Mouse (Mus musculus) spleen, adult 2 months (tissue): ENCODE measurements around the gene Zfhx2. TPM values are rescaled to one million over a fixed set of nuclear protein-coding genes. Genes with fewer than 3 reads are reported as not detected.

Experiments used
- DNase-seq, 2 experiments: peaks; one replicate each; pipeline versions ENCODE4 v3.0.0 to v3.0.0-alpha.2; 2012 to 2021; ENCODE audit warnings: low spot score in 2 of 2, low read depth in 1 of 2
- H3K27ac ChIP-seq: fragments of 200-500 bp; 2 replicates; pipeline ENCODE4 v1.5.1; 2012; ENCODE audit warnings: low read length, inconsistent platforms; ENCODE audit not compliant: insufficient read depth
- H3K27me3 ChIP-seq: fragments of 200-500 bp; 2 replicates; pipeline ENCODE4 v1.6.1; 2012; ENCODE audit warnings: mild to moderate bottlenecking, moderate library complexity, low read length, inconsistent platforms; ENCODE audit not compliant: control insufficient read depth, insufficient read depth
- H3K36me3 ChIP-seq: fragments of 200-500 bp; 2 replicates; pipeline ENCODE4 v1.6.1; 2012; ENCODE audit warnings: mild to moderate bottlenecking, low read length, inconsistent platforms; ENCODE audit not compliant: control insufficient read depth, insufficient read depth
- H3K4me1 ChIP-seq: fragments of 200-500 bp; 2 replicates; pipeline ENCODE4 v1.6.1; 2011; ENCODE audit warnings: inconsistent platforms; ENCODE audit not compliant: control insufficient read depth, insufficient read depth, insufficient read length
- H3K4me3 ChIP-seq: fragments of 200-500 bp; 2 replicates; pipeline ENCODE4 v1.5.1; 2011; ENCODE audit warnings: mild to moderate bottlenecking, inconsistent platforms; ENCODE audit not compliant: insufficient read depth, insufficient read length; ENCODE audit errors: extremely low read depth
- CTCF ChIP-seq: fragments of 200-500 bp; IDR thresholded peaks from 2 replicates; pipeline ENCODE4 v1.5.1; 2011; ENCODE audit warnings: mild to moderate bottlenecking, inconsistent platforms; ENCODE audit not compliant: insufficient read depth, insufficient read length, insufficient replicate concordance; ENCODE audit errors: extremely low read depth
- POLR2A ChIP-seq: fragments of 200-500 bp; IDR thresholded peaks from 2 replicates; pipeline ENCODE4 v1.6.1; 2011; ENCODE audit warnings: low read depth, low read length, inconsistent platforms
- WGBS: fragments of 180-500 bp; shearing (Covaris S2); methylation state at CpG from one replicate; pipeline ENCODE4 v1.1.7; 2018; 5-methylcytosine and 5-hydroxymethylcytosine counted together
- polyA plus RNA-seq: library from polyadenylated mRNA; depleted of rRNA; stranded (reverse); fragments of >200 nt; gene quantifications from 2 replicates; pipeline ENCODE4 v1.2.3, GENCODE M21; 2012; rRNA removed

The Zfhx2 gene
- polyA plus RNA-seq, result 4.2 and 4.5 TPM in 2 replicates

- Histone ChIP-seq H3K27me3 (no peaks in the 10 kb centered on the region), H3K4me3 (peak within 1 kb of the TSS; percentile 94), H3K27ac (0 out of 2 replicates have a peak within 1 kb of the TSS, but pooled peaks have one; percentile 27), H3K4me1 (peaks cover 3% of the 10 kb centered on the region; the same call in 1 of the 2 replicates), H3K36me3 (no peaks in the 10 kb centered on the region)
- DNase-seq, result peak; percentile 77 to 93
- TF ChIP-seq POLR2A (no peak), CTCF (peak; percentile 8; the same call in 1 of the 2 replicates)
- under 1% methylated on average over 34 of the region's 34 CpGs for WGBS
Measured at GRCm38 (mm10) chr14:55092011-55092577, at the start of gene Zfhx2. Zfhx2 (minus strand) TSS chr14:55092324.

- Histone ChIP-seq H3K36me3 (no peaks in the 10 kb centered on the region), H3K27me3 (no peaks in the 10 kb centered on the region), H3K4me1 (no peaks in the 10 kb centered on the region), H3K27ac (no peak overlapping the region), H3K4me3 (no peak overlapping the region)
- no peak for DNase-seq
- no peak for TF ChIP-seq POLR2A
- TF ChIP-seq CTCF, result no peak
- 37% methylated on average over 7 of the region's 7 CpGs for WGBS
Measured at GRCm38 (mm10) chr14:55139313-55139712, 47.2 kb upstream of the Zfhx2 start.

GRCm38 (mm10) chr14:55135676-55136075 lies 43.6 kb upstream of the Zfhx2 start:
- DNase-seq, result no peak
- H3K4me1 ChIP-seq, result no peaks in the 10 kb centered on the region

GRCm38 (mm10) chr14:55126521-55126920 lies 34.4 kb upstream of the Zfhx2 start:
- Histone ChIP-seq H3K27me3 (no peaks in the 10 kb centered on the region; the same call in 1 of the 2 replicates), H3K4me1 (no peaks in the 10 kb centered on the region), H3K27ac (no peak overlapping the region), H3K4me3 (no peak overlapping the region), H3K36me3 (no peaks in the 10 kb centered on the region)
- TF ChIP-seq CTCF (no peak), POLR2A (no peak)
- 90% methylated on average over 7 of the region's 7 CpGs for WGBS
- no peak for DNase-seq

More at GRCm38 (mm10) chr14:55135676-55136075, 43.6 kb upstream of the Zfhx2 start:
- H3K27ac ChIP-seq, result no peak overlapping the region
- WGBS, result 90% methylated on average over 8 of the region's 8 CpGs
- H3K4me3 ChIP-seq, result no peak overlapping the region
- no peaks in the 10 kb centered on the region; the same call in 1 of the 2 replicates for H3K27me3 ChIP-seq
- TF ChIP-seq POLR2A, result no peak
- no peak for TF ChIP-seq CTCF
- H3K36me3 ChIP-seq, result no peaks in the 10 kb centered on the region

GRCm38 (mm10) chr14:55125711-55126110 lies 33.6 kb upstream of the Zfhx2 start:
- Histone ChIP-seq H3K4me3 (no peak overlapping the region), H3K27ac (no peak overlapping the region), H3K4me1 (no peaks in the 10 kb centered on the region), H3K27me3 (no peaks in the 10 kb centered on the region), H3K36me3 (no peaks in the 10 kb centered on the region)
- TF ChIP-seq POLR2A (no peak), CTCF (no peak)
- 74% methylated on average over 5 of the region's 5 CpGs for WGBS
- no peak for DNase-seq

GRCm38 (mm10) chr14:55122359-55122758 lies 30.2 kb upstream of the Zfhx2 start:
- TF ChIP-seq CTCF (no peak), POLR2A (no peak)
- Histone ChIP-seq H3K36me3 (no peaks in the 10 kb centered on the region), H3K27ac (no peak overlapping the region), H3K27me3 (no peaks in the 10 kb centered on the region), H3K4me3 (no peak overlapping the region), H3K4me1 (no peaks in the 10 kb centered on the region)
- WGBS, result 55% methylated on average over 8 of the region's 8 CpGs
- no peak for DNase-seq

GRCm38 (mm10) chr14:55121947-55122346 lies 29.8 kb upstream of the Zfhx2 start:
- H3K27me3 ChIP-seq, result no peaks in the 10 kb centered on the region
- no peak overlapping the region for H3K27ac ChIP-seq
- WGBS, result 4% methylated on average over 5 of the region's 5 CpGs
- H3K4me3 ChIP-seq, result no peak overlapping the region
- H3K4me1 ChIP-seq, result no peaks in the 10 kb centered on the region
- DNase-seq, result peak in 1 of 2 experiments; percentile 32
- TF ChIP-seq POLR2A, result no peak
- TF ChIP-seq CTCF, result no peak; the same call in 1 of the 2 replicates
- no peaks in the 10 kb centered on the region for H3K36me3 ChIP-seq
